Mouse (Mus musculus): ENCODE measurements around the gene Ulk4.

Gene Ulk4

GRCm38 (mm10) chr9:121029786-121030185 is 247.2 kb downstream of the Ulk4 start:
- no peak for TF ChIP-seq GATA4 (IDR thresholded peaks at IDR 0.05; ENCODE audit: insufficient replicate concordance, low read length)

GRCm38 (mm10) chr9:121023526-121024264 is 253.3 kb downstream of the Ulk4 start:
- no peak for TF ChIP-seq GATA4 (IDR thresholded peaks at IDR 0.05; ENCODE audit: insufficient replicate concordance, low read length)

- no peak for TF ChIP-seq GATA4 (IDR thresholded peaks at IDR 0.05; ENCODE audit: insufficient replicate concordance, low read length)
Measured at GRCm38 (mm10) chr9:121020360-121020759, 256.6 kb downstream of the Ulk4 start.

GRCm38 (mm10) chr9:121019932-121020331 is 257.1 kb downstream of the Ulk4 start:
- no peak for TF ChIP-seq GATA4 (IDR thresholded peaks at IDR 0.05; ENCODE audit: insufficient replicate concordance, low read length)

GRCm38 (mm10) chr9:121018524-121019315 is 258.3 kb downstream of the Ulk4 start:
- peak; percentile 71; the same call in 1 of the 2 replicates for TF ChIP-seq GATA4 (IDR thresholded peaks at IDR 0.05; ENCODE audit: insufficient replicate concordance, low read length)

- TF ChIP-seq GATA4 (IDR thresholded peaks at IDR 0.05; ENCODE audit: insufficient replicate concordance, low read length): no peak
Measured at GRCm38 (mm10) chr9:121015810-121016502, 261.0 kb downstream of the Ulk4 start.

- TF ChIP-seq GATA4 (IDR thresholded peaks at IDR 0.05; ENCODE audit: insufficient replicate concordance, low read length): no peak
Measured at GRCm38 (mm10) chr9:121011540-121011939, 265.5 kb downstream of the Ulk4 start.

GRCm38 (mm10) chr9:121010544-121010943 is 266.5 kb downstream of the Ulk4 start:
- no peak for TF ChIP-seq GATA4 (IDR thresholded peaks at IDR 0.05; ENCODE audit: insufficient replicate concordance, low read length)

GRCm38 (mm10) chr9:121005961-121006360 is 271.0 kb downstream of the Ulk4 start:
- TF ChIP-seq GATA4 (IDR thresholded peaks at IDR 0.05; ENCODE audit: insufficient replicate concordance, low read length): no peak

GRCm38 (mm10) chr9:121001681-121002540 is 275.1 kb downstream of the Ulk4 start:
- no peak for TF ChIP-seq GATA4 (IDR thresholded peaks at IDR 0.05; ENCODE audit: insufficient replicate concordance, low read length)

- no peak for TF ChIP-seq GATA4 (IDR thresholded peaks at IDR 0.05; ENCODE audit: insufficient replicate concordance, low read length)
Measured at GRCm38 (mm10) chr9:121000641-121001320, 276.2 kb downstream of the Ulk4 start.

GRCm38 (mm10) chr9:120998696-120999095 is 278.3 kb downstream of the Ulk4 start:
- no peak for TF ChIP-seq GATA4 (IDR thresholded peaks at IDR 0.05; ENCODE audit: insufficient replicate concordance, low read length)

GRCm38 (mm10) chr9:120994223-120995155 is 282.5 kb downstream of the Ulk4 start:
- peak; percentile 21; the same call in 1 of the 2 replicates for TF ChIP-seq GATA4 (IDR thresholded peaks at IDR 0.05; ENCODE audit: insufficient replicate concordance, low read length)
